Mouse (Mus musculus) layer of hippocampus, adult 9-10 months (tissue): ENCODE data around the gene Gprc6a.

Experiments
- DNase-seq: peaks from one replicate; pipeline ENCODE4 v3.0.0; 2022; ENCODE audit warnings: low spot score

Gprc6a gene

GRCm38 (mm10) chr10:51590139-51590574 lies 41.1 kb downstream of the Gprc6a start, which contains the start of gene Fam162b:
TSS of gene Fam162b (minus strand) at chr10:51590517.
- no peak for DNase-seq

GRCm38 (mm10) chr10:51584919-51585318 lies 46.3 kb downstream of the Gprc6a start:
- DNase-seq, result no peak

GRCm38 (mm10) chr10:51584378-51584777 lies 46.9 kb downstream of the Gprc6a start:
- DNase-seq, result no peak

GRCm38 (mm10) chr10:51571225-51571996 lies 59.9 kb downstream of the Gprc6a start:
- no peak for DNase-seq
